Mouse (Mus musculus) heart, adult 10 weeks (tissue): ENCODE measurements around the gene Zfp653. TPM values are rescaled to one million over a fixed set of nuclear protein-coding genes. Genes with fewer than 3 reads are reported as not detected.

Experiments
- polyA plus RNA-seq: library from polyadenylated mRNA; stranded (reverse); fragments of 350-450 nt; fragmentation: Illumina TruSeq; extraction: RNeasy Lipid Tissue Mini Kit (QIAGEN cat#74804); gene quantifications from one replicate; pipeline ENCODE4 v1.2.3, GENCODE M21; 2014; ENCODE audit warnings: low read depth, low replicate concordance

Zfp653 gene
- 5.1 TPM for polyA plus RNA-seq

GRCm38 (mm10) chr9:22070791-22071573 lies at the start of gene Zfp653, which contains the start of gene Gm49318:
Gene Zfp653 (minus strand): TSS chr9:22071376.
Gene Gm49318 (minus strand): TSS chr9:22071259.

GRCm38 (mm10) chr9:22116740-22117426 lies 45.7 kb upstream of the Zfp653 start, which contains the start of gene Elof1:
Gene Elof1 (minus strand): TSS chr9:22117172.

GRCm38 (mm10) chr9:22098993-22099696 lies 28.0 kb upstream of the Zfp653 start, which contains the start of gene Cnn1:
Gene Cnn1 (plus strand): TSS chr9:22099216.

GRCm38 (mm10) chr9:22085022-22085834 lies 14.1 kb upstream of the Zfp653 start, which contains the start of gene Ecsit:
Gene Ecsit (minus strand): TSS chr9:22085438.

GRCm38 (mm10) chr9:22051958-22052254 lies 19.3 kb downstream of the Zfp653 start, which contains the start of gene Elavl3:
Gene Elavl3 (minus strand): TSS chr9:22052023.

Other genes with a start within 250 kb of the Zfp653 start
- not detected for gene Angptl8, start 235.9 kb downstream of the Zfp653 start, polyA plus RNA-seq
- gene Dock6, start 218.7 kb downstream of the Zfp653 start, polyA plus RNA-seq, result 53.0 TPM
- gene Rab3d, start 153.2 kb downstream of the Zfp653 start, polyA plus RNA-seq, result 12.5 TPM
- 8.1 TPM for gene Ccdc159, start 143.9 kb downstream of the Zfp653 start, polyA plus RNA-seq
- gene Tmem205, start 143.8 kb downstream of the Zfp653 start, polyA plus RNA-seq, result 107 TPM
- 4.9 TPM for gene Plppr2, start 134.3 kb downstream of the Zfp653 start, polyA plus RNA-seq
- 9.2 TPM for gene Swsap1, start 115.6 kb downstream of the Zfp653 start, polyA plus RNA-seq
- gene Epor, start 107.9 kb downstream of the Zfp653 start, polyA plus RNA-seq, result 0.50 TPM
- gene Rgl3, start 81.9 kb downstream of the Zfp653 start, polyA plus RNA-seq, result 9.7 TPM
- gene Ccdc151, start 68.7 kb downstream of the Zfp653 start, polyA plus RNA-seq, result not detected
- 53.0 TPM for gene Prkcsh, start 68.6 kb downstream of the Zfp653 start, polyA plus RNA-seq
- 0.10 TPM for gene Elavl3, start 19.4 kb downstream of the Zfp653 start, polyA plus RNA-seq
- gene Gm49318, start 117 bp downstream of the Zfp653 start, polyA plus RNA-seq, result not detected
- 114 TPM for gene Ecsit, start 14.1 kb upstream of the Zfp653 start, polyA plus RNA-seq
- gene Cnn1, start 27.8 kb upstream of the Zfp653 start, polyA plus RNA-seq, result 14.5 TPM
- 52.4 TPM for gene Elof1, start 45.8 kb upstream of the Zfp653 start, polyA plus RNA-seq
- 4.2 TPM for gene Acp5, start 64.3 kb upstream of the Zfp653 start, polyA plus RNA-seq
- 42.0 TPM for gene Pigyl, start 85.5 kb upstream of the Zfp653 start, polyA plus RNA-seq
- gene Zfp872, start 116.7 kb upstream of the Zfp653 start, polyA plus RNA-seq, result not detected
- gene Zfp809, start 154.3 kb upstream of the Zfp653 start, polyA plus RNA-seq, result 24.3 TPM
- 0.16 TPM for gene Zfp599, start 188.5 kb upstream of the Zfp653 start, polyA plus RNA-seq
- gene Zfp810, start 236.3 kb upstream of the Zfp653 start, polyA plus RNA-seq, result 6.6 TPM